Mouse (Mus musculus) heart, embryonic 13.5 days (tissue): Measurements from ENCODE around the gene Il1f9. TPM values are rescaled to one million over a fixed set of nuclear protein-coding genes. Genes with fewer than 3 reads are reported as not detected.

ENCODE experiments used
- polyA plus RNA-seq: library from polyadenylated mRNA; unstranded; fragments of >200 nt; fragmentation: Nextera tagmentation; extraction: Ambion mirVana; gene quantifications from 2 replicates; pipeline ENCODE4 v1.2.1, GENCODE M21; 2015

Il1f9 gene
- polyA plus RNA-seq, 1 experiment from 2014 or later = not detected

Other genes starting within 250 kb of the Il1f9 start
- 3.7 and 4.1 TPM in 2 replicates for gene Hnmt, start 137.1 kb upstream of the Il1f9 start, polyA plus RNA-seq
- gene Tbpl2, start 89.9 kb upstream of the Il1f9 start, polyA plus RNA-seq = not detected in 2 replicates
- not detected in 2 replicates for gene Il1f8, start 33.3 kb upstream of the Il1f9 start, polyA plus RNA-seq
- not detected in 2 replicates for gene Il1f6, start 28.9 kb downstream of the Il1f9 start, polyA plus RNA-seq
- gene Il1f5, start 90.5 kb downstream of the Il1f9 start, polyA plus RNA-seq = not detected in 2 replicates
- gene Il1f10, start 104.7 kb downstream of the Il1f9 start, polyA plus RNA-seq = not detected in 2 replicates
- gene Il1rn, start 150.4 kb downstream of the Il1f9 start, polyA plus RNA-seq = 0.47 and 0.62 TPM in 2 replicates
- gene Psd4, start 181.1 kb downstream of the Il1f9 start, polyA plus RNA-seq = 0.96 and 1.1 TPM in 2 replicates